Mouse (Mus musculus): ENCODE measurements around the gene Zfr2.

Zfr2 gene

DNA sequence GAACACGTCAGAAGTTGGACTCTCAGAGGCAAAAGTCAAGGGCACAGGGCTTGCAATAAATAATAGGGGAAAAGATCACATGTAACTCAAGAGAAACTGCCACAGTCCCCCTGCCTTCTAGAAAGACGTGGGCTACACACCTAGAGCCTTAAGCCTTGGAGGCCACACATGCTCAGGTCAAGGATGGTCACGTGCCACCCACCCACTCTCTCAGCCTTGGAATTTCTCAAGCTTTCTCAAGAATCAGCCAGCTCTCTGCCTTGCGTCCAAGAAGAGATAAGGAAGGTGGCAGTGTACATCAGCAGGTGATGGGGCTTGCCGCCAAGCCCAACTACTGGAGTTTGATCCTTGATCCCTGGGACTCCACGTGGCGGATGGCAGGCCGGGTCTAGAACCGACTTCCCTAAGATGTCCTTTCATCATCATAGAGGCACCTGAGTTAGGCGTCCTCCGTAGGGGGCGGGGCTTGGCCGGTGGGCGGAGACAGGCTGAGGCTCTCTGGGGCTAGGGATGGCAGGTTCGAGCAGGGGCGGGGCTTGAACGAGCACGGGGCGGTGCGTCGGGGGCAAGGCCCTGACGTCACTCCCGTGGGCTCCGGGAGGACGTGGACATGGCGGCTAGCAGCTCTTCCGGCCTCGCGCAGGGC, at the start of gene Zfr2:
Gene Zfr2 (plus strand): TSS at position 576 of the 646 bp plus-strand sequence.
- peak; percentile 91 to 94 for DNase-seq (ENCODE audit: low spot score in 2 of 2)

DNA sequence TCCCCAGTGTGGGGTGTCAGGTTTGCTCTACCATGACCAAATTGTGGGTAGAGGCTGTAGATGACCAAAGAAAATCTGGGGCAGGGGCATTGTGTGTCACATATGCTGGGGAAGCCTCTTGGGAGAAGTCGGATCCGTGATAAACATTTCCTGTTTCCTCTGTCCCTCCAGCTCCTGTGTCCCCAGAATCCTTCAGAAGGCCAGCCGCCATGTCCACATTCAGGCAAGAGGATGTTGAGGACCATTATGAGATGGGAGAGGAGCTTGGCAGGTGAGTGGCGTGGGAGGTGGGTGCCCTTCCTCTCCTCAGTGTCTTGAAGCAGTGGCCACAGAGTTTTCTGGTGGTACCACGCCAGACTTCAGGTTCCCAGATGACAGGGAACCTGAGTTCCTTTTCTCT, 49.1 kb upstream of the Zfr2 start, which contains the start of gene 4930442H23Rik:
Gene 4930442H23Rik (minus strand): TSS at position 45 of the 400 bp plus-strand sequence.
- DNase-seq (ENCODE audit: low spot score in 2 of 2): no peak

DNA sequence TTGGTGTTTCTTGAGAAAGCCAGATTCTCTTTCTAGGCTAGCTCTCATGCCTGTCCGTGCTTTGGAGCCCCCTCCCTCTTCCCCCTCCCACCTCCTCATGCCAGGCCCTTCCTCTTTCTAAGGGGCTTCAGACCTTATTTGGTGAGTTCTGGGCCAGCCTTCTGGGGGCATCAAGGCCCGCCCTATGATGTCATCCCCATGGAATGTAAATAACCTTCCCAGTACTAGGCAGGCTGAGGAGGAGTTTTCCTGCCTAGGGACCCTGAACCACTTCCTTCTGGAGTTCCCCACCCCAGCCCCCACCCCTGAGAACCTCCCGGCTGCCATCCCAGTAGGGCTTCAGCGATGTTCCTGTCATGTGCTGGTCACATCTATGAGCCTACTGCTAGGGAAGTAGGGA, 48.2 kb upstream of the Zfr2 start:
- DNase-seq (ENCODE audit: low spot score in 2 of 2): no peak

DNA sequence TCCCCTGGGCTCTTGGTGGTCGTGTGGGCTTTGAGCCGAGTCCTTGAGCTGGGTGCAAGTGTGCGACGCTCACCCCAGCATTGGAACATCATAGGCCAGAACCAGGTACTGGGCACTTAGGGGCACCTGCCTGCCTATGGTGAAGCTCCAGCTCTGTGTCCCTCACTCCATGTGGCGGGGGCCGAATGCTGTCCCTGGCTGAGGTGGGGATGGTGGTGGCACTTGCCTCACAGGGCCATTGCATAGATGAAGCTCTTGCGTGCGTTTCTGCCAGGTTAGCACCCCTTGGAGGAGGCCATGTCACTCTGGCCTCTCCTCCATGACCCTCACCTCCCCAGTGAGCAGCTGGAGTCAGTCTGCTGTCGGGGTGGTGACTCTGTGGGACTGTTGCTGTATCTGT, 45.8 kb upstream of the Zfr2 start:
- DNase-seq (ENCODE audit: low spot score in 2 of 2): no peak

DNA sequence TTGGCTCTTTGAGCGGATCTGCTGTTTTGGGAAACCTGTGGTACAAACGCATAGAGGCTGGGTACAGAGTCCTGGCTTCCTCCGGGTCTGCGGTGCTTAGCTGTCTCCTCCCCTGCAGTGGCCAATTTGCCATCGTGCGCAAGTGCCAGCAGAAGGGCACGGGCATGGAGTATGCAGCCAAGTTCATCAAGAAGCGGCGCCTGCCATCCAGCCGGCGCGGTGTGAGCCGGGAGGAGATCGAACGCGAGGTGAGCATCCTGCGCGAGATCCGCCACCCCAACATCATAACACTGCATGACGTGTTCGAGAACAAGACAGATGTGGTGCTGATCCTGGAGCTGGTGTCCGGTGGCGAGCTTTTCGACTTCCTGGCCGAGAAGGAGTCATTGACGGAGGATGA, 43.1 kb upstream of the Zfr2 start:
- DNase-seq (ENCODE audit: low spot score in 2 of 2): no peak

DNA sequence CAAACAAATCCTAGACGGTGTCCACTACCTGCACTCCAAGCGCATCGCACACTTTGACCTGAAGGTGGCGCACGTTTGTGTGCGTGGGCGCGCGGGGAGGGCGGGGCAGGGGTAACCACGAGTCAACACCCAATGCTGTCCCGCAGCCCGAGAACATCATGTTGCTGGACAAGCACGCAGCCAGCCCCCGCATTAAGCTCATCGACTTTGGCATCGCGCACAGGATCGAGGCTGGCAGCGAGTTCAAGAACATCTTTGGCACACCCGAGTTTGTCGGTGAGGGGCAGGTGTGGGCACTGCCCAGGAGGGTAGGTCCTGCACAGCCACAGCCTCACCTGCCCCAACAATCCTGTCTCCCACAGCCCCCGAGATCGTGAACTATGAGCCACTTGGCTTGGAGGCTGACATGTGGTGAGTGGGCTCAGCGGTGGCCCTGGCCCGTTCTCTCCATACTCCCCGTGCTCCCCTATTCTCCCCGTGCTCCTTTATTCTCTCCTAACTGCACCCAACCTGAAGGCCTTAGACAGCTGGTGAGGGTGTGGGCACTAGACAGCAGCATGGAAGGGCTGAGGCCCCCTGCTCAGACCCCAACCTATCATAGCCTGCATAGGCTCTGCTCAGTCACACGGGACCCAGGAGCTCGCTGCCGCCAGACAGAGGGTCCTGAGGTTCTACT, 42.6 kb upstream of the Zfr2 start:
- no peak for DNase-seq (ENCODE audit: low spot score in 2 of 2)

DNA sequence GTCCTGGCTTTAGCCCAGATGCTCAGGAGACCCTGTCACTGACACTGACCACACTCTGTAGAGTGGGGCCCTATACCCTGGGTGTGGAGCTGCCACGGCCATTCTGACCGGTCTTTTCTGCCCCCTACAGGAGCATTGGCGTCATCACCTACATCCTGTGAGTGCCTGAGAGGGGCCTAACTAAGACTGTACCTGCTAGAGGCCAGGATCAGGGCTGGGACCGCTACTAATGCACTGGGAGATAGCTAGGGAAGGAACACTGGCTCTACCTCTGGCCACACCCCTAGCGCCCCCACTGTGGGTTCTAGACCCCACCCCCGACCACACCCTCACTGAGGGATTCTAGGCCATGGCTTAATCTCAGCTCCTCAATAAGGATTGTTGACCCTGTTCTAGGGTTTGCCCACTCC, 42.0 kb upstream of the Zfr2 start:
- DNase-seq (ENCODE audit: low spot score in 2 of 2): no peak

DNA sequence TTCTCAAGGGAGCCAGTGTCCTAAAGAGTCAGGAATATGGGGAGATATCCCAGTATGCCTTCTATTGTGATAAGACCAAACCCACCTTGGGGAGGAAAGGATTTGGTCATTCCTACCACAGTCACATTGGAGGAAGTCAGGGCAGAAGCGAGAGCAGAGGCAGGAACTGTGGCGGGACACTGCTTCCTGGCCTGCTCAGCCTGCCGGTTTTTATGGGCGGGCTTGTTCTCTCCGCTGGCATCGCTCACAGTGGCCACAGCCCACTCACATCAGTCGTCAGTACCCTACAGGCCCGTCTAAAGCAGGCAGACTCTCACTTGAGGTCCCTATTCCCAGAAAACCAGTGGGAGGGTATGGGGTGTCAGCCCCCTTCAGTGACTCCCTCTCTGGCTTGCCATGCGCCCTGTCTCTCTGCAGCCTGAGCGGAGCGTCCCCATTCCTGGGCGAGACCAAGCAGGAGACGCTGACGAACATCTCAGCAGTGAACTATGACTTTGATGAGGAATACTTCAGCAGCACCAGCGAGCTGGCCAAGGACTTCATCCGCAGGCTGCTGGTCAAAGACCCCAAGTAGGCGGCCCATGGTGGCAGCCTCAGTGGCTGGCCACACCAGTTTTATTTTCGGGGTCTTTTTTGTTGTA, 41.5 kb upstream of the Zfr2 start:
- no peak for DNase-seq (ENCODE audit: low spot score in 2 of 2)

DNA sequence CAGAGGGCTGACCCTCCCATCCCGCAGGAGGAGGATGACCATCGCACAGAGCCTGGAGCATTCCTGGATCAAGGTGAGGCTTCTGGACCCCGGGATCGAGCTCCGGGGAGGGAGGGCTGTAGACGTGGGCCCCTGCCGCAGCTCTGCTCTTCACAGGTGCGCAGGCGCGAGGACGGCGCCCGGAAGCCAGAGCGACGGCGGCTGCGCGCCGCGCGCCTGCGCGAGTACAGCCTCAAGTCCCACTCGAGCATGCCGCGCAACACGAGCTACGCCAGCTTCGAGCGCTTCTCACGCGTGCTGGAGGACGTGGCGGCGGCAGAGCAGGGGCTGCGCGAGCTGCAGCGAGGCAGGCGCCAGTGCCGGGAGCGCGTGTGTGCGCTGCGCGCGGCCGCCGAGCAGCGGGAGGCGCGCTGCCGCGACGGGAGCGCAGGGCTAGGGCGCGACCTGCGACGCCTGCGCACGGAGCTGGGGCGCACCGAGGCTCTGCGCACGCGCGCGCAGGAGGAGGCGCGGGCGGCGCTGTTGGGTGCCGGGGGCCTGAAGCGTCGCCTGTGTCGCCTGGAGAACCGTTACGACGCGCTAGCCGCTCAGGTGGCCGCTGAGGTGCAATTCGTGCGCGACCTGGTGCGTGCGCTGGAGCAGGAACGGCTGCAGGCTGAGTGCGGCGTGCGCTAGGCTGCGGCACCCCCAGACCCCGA, 40.5 kb upstream of the Zfr2 start:
- peak; percentile 78 to 84 for DNase-seq (ENCODE audit: low spot score in 2 of 2)

DNA sequence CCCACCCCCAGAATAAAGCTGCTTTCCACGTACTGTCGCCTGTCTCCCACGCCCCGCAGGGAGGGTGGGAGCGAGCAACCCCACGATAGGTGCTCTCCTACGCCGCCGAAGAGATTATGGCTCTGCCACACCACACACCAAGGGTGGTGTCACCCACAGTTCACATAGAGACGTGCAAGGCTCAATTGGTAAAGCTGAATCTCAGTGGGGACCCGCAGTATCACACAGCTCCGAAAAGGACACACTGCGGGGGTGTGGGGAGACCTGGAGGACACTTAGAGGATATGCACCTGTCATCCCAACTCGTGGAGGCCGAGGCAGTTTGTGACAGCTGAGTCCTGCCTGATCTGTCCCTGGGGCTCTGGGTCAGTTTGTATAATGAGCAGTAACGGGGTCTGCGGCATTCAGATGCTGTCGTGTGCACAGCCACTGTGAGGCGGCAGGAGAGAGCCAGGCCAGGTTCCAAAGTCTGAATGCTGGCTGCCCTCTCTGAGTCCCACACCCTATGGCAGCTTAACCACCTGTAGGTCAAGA, 39.9 kb upstream of the Zfr2 start:
- peak in 1 of 2 experiments; percentile 51 for DNase-seq (ENCODE audit: low spot score in 2 of 2)

DNA sequence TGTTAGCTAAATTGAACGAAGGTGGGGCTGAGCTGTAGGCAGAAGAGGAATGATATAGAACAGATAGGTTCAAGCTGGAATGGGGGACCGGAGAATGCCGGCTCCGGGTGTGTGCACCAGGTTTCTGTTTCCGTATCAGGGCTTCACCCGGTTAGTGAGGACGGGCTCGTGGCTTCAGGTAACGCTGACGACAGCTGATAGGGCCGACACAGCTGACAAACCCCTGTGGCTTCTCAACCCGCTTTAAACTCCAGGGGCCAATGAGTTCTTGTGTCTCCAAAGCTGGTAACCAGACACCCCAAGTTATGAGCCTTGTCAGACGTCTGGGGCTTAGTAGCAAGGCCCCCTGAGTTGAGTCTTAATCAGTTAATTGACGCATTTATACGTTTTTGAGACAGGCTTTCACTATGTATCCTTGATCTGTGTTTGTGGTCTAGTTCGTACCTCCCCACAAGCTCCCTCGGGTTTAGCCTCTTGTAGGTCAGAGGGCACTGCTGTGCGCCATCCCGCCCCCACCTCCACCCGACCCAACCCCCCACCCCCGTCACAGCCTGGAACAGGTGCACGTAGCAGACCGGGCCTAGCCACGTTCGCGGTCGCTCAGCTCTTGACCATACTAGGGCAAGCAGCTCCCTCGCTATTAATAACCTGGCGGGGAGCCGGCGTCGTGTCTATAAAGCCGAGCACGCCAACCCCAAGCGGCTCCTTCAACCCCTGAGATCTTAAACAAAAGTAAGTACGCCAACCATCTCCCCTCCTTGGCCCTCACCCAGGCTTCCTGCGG, 38.8 kb upstream of the Zfr2 start:
- no peak for DNase-seq (ENCODE audit: low spot score in 2 of 2)

DNA sequence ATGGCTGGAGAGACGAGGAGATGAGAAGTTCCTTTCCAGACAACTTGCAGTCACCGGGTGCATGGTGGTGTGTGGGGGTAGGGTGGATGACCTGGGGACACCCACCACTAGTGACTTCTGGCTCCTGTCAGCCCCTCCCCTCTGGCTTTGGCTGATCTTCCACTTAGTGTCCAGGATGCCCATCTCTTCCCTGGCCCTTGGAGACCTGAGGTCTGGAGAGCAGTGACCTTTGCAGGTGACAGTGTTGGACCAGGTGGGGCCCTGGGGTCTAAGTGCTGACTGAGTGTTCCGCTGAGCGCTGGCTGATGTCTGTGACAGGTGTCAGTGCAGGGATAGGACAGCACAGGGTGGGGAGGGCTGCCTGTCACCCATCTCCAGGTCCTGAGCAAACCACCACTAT, 37.7 kb upstream of the Zfr2 start:
- no peak for DNase-seq (ENCODE audit: low spot score in 2 of 2)

DNA sequence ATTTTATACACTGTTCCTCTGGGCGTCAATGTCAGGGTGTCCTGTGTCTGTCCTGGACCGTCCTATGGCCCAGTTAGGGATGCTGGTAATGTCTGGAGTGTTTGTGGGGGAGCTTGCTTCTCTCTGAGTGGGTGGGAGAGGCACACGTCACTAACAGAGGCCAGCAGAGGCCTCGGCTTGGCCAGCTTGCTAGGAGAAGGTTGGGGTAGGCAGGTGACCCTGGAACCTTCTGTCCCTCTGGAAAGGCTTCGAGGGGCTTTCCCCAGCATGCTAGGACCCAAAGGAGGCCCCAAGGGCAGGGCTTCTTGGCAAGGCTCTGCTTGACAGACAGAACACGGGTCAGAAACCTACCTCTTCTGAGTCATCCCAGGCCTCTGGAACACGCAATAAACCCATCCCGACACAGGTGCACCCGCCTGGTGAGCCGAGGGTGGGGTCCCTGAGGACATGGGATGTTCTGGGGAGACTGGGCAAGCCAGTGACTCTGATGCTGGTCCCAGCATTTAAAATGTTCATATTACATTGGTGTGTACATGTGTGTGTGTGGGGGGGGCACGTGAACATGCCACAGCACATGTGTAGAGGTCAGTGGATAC, 36.4 kb upstream of the Zfr2 start:
- no peak for DNase-seq (ENCODE audit: low spot score in 2 of 2)

DNA sequence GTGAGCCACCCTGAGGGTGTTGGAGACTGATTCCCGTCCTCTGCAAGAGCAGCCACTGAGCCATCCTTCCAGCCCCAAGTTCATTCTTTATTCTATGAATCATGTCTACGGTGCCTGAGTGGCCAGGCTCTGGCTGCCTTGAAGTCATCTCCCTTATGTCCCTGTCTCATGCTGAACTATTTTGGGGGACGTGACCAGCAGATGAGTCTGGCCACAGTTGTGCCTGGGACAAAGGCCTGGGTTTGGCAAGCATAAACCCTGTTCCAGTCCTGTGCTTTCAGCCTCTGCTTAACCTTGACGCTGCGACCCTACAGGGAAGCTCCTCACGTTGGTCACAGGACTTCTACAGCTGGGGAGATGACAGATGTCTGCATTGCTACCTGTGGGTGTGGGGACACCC, 35.6 kb upstream of the Zfr2 start:
- no peak for DNase-seq (ENCODE audit: low spot score in 2 of 2)

DNA sequence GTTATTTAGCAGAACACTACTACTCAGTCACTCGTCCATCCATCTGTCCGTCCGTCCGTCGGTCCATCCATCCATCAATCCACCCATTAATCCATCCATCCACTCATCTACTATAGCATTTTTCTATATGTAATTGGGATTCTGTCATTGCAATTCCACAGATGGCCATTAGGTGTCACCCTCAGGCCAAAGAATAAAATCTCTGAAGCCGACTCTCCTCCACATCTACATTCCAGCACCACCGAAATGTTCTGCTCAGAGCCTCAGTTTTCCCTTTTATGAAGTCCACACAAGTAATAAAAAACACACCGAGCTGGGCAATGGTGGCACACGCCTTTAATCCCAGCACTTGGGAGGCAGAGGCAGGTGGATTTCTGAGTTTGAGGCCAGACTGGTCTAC, 34.7 kb upstream of the Zfr2 start:
- no peak for DNase-seq (ENCODE audit: low spot score in 2 of 2)

DNA sequence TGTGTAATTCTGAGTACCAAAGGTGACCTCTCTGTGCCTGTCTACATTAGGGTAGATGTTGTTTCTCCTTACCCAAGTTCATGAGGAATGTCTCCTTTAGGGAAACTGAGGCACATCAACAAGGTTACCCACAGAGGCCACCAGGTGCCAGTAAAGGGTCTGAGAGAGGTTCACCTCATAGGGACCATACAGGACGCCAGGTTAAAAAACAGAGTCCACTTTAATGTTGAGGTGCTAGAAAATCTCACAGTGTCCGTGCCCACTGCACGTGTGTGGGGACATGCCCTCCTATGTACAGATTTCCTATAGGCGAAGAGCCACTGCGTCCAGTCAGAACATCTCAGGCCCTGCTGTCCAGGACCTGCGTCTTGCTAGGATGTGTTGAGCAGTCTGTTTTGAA, 34.0 kb upstream of the Zfr2 start:
- no peak for DNase-seq (ENCODE audit: low spot score in 2 of 2)

DNA sequence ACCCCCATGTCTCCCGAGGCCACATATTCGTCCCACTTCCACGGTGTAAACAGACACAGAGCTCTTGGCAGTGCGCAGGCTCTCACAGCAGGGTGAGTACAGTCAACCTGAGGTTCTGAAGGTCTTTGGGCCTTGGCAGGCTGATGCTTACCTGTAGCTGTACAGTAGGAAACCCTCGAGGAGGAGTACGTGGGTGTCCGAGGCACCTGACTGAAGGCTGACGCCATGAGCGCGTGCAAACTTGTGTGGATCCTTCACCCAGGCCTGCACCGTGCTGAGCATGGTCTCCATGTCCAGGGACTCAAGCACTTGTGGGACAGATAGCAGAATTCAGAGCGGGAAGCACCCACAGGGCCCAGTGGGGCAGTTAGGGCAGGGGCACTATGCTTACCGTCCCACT, 32.8 kb upstream of the Zfr2 start:
- no peak for DNase-seq (ENCODE audit: low spot score in 2 of 2)

DNA sequence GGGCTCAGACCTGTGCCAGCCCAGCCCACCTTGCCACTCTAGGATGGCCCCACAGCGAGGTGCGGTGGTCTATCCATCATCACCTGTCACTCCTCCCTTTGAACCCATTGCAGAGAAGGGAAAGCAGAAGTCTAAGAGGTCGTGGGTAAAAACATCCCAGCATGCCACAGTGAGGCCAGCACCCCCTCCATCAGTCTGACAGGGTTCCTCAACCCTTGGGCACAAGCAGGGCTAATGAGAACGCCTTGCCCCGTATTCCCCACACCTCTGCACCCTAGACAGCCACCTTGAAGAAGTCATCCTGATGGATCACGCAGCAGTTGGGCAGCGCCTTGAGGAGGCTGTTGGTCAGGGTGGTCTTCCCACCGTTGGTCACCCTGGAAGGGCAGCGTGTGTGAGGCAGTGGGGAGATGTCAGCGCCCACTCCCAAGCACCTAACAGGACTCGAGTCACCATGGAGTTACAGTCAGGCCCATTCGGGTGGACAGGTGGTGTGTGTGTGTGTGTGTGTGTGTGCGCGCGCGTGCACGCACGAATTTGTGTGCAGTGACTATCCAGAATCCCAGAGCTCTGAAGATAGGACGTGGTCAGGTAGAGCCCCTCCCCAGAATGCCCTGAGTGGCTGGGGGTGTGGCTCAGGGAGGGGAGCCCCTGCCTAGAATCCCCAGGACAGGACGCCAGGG, 32.2 kb upstream of the Zfr2 start:
- no peak for DNase-seq (ENCODE audit: low spot score in 2 of 2)

DNA sequence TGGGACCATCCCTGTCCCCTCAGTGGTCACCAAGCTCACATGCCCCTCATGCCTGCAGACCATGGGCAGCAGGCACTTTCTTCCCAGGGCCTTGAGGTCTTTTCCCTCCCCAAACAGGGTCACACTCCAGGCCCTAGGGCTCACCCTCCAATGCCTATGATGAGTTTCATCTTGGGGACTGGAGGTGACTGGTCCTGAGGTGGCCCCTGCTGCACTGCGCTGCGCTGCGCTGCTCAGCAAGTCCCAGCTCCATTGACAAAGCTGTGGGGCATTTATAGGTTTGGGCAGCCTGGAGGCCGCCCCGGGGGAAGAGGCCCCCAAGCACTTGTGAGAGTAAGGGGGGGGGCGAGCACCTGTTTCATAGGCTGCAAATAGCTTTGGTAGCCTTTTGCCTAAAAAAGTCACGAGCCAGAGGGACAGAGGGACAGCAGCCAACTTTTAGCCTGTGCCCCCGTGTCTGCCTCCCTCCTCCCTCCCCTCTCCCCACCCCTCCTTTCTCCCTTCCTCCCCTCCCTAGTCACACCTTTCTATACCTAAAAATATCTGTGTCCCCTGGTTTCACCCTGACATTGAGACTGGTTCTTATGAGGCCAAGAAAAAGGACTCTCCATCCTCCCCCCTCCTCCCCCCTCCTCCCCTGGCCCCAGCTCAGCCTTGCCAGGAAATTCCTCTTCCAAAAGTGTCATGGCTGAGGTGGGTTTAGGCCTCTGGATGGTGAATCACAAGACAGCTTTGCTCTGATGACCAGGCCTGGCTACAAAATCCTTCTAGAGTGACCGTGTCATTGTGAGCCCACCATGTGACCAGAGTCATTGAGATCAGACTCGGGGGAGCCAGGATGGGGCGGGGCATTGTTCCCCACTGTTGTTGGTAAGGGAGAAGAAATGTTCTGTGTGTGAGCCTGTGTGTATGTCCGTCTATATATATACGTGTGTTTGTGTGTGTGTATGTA, 30.9 kb upstream of the Zfr2 start, which contains the start of gene Nmrk2:
Gene Nmrk2 (minus strand): TSS at position 245 of the 952 bp plus-strand sequence.
- no peak for DNase-seq (ENCODE audit: low spot score in 2 of 2)
